Mouse (Mus musculus) bone marrow macrophage, adult 2 months (primary cell): ENCODE data around the gene Tpd52l2. TPM values are rescaled to one million over a fixed set of nuclear protein-coding genes. Genes with fewer than 3 reads are reported as not detected.

Experiments used
- H3K27ac ChIP-seq: 2 replicates; pipeline ENCODE4 v1.5.1; 2012; ENCODE audit warnings: low read depth, low read length; ENCODE audit not compliant: insufficient read depth
- H3K4me1 ChIP-seq: 2 replicates; pipeline ENCODE4 v1.6.1; 2012; ENCODE audit warnings: low read length; ENCODE audit not compliant: control insufficient read depth, insufficient read depth
- H3K4me3 ChIP-seq: 2 replicates; pipeline ENCODE4 v1.5.1; 2012; ENCODE audit warnings: mild to moderate bottlenecking, low read length, moderate library complexity; ENCODE audit not compliant: insufficient read depth
- CTCF ChIP-seq: IDR thresholded peaks from 2 replicates; pipeline ENCODE4 v1.5.1; 2012; ENCODE audit warnings: low read depth, mild to moderate bottlenecking, low read length, moderate library complexity
- POLR2A ChIP-seq: IDR thresholded peaks from 2 replicates; pipeline ENCODE4 v1.6.1; 2012; ENCODE audit warnings: mild to moderate bottlenecking, low read depth, low read length, borderline replicate concordance
- polyA plus RNA-seq: library from polyadenylated mRNA; stranded (reverse); fragments of >200 nt; gene quantifications from 2 replicates; pipeline ENCODE4 v1.2.4, GENCODE M21; 2012; ENCODE audit not compliant: missing spikeins, insufficient read depth, insufficient read length

Gene Tpd52l2
- polyA plus RNA-seq, 1 experiment, result 61.9 TPM

GRCm38 (mm10) chr2:181498644-181499043 lies 1.7 kb downstream of the Tpd52l2 start:
- H3K4me3 ChIP-seq, result no peak overlapping the region
- H3K27ac ChIP-seq, result no peak overlapping the region
- no peak for TF ChIP-seq POLR2A
- TF ChIP-seq CTCF, result no peak
- peaks cover 10% of the 10 kb centered on the region for H3K4me1 ChIP-seq

- no peak for TF ChIP-seq CTCF
- TF ChIP-seq POLR2A, result no peak
These were observed 12.2 kb downstream of the Tpd52l2 start for GRCm38 (mm10) chr2:181509191-181509590.

GRCm38 (mm10) chr2:181511231-181511630 lies 14.3 kb downstream of the Tpd52l2 start:
- no peak overlapping the region for H3K27ac ChIP-seq
- no peak overlapping the region for H3K4me3 ChIP-seq
- peaks cover 2% of the 10 kb centered on the region; the same call in 1 of the 2 replicates for H3K4me1 ChIP-seq
- TF ChIP-seq CTCF (no peak), POLR2A (no peak)

More at GRCm38 (mm10) chr2:181509191-181509590, 12.2 kb downstream of the Tpd52l2 start:
- Histone ChIP-seq H3K4me3 (no peak overlapping the region), H3K4me1 (peaks cover 4% of the 10 kb centered on the region; the same call in 1 of the 2 replicates), H3K27ac (no peak overlapping the region)

- H3K27ac ChIP-seq, result peak overlapping the region; percentile 89; the same call in 1 of the 2 replicates
- no peak for TF ChIP-seq POLR2A
- TF ChIP-seq CTCF, result no peak
- peaks cover 18% of the 10 kb centered on the region for H3K4me1 ChIP-seq
- H3K4me3 ChIP-seq, result peak overlapping the region; percentile 98
These were observed 22.3 kb downstream of the Tpd52l2 start for GRCm38 (mm10) chr2:181519201-181519600.

GRCm38 (mm10) chr2:181520118-181520935 lies 23.4 kb downstream of the Tpd52l2 start, which contains the start of gene Dnajc5:
Dnajc5 (plus strand) TSS chr2:181520485.
- Histone ChIP-seq H3K27ac (peak within 1 kb of the TSS; percentile 89), H3K4me1 (peaks cover 21% of the 10 kb centered on the region), H3K4me3 (peak within 1 kb of the TSS; percentile 98)
- TF ChIP-seq POLR2A (no peak), CTCF (no peak)

GRCm38 (mm10) chr2:181520936-181521227 lies 23.9 kb downstream of the Tpd52l2 start:
- H3K4me1 ChIP-seq, result peaks cover 24% of the 10 kb centered on the region
- peak overlapping the region; percentile 89 for H3K27ac ChIP-seq
- peak overlapping the region; percentile 98 for H3K4me3 ChIP-seq
- TF ChIP-seq POLR2A (no peak), CTCF (no peak)

- H3K4me3 ChIP-seq, result peak overlapping the region; percentile 98
- peaks cover 24% of the 10 kb centered on the region for H3K4me1 ChIP-seq
- no peak; the same call in 1 of the 2 replicates for TF ChIP-seq CTCF
- TF ChIP-seq POLR2A, result no peak
- no peak overlapping the region for H3K27ac ChIP-seq
These were observed 24.5 kb downstream of the Tpd52l2 start for GRCm38 (mm10) chr2:181521491-181521890.

GRCm38 (mm10) chr2:181522811-181523210 lies 25.9 kb downstream of the Tpd52l2 start:
- TF ChIP-seq POLR2A (no peak), CTCF (no peak)
- Histone ChIP-seq H3K4me3 (no peak overlapping the region), H3K27ac (no peak overlapping the region), H3K4me1 (peaks cover 26% of the 10 kb centered on the region)

- Histone ChIP-seq H3K4me1 (peaks cover 21% of the 10 kb centered on the region), H3K27ac (no peak overlapping the region), H3K4me3 (no peak overlapping the region)
- TF ChIP-seq POLR2A (no peak), CTCF (no peak)
These were observed 28.6 kb downstream of the Tpd52l2 start for GRCm38 (mm10) chr2:181525526-181525925.

GRCm38 (mm10) chr2:181529076-181529475 lies 32.1 kb downstream of the Tpd52l2 start:
- no peak overlapping the region for H3K4me3 ChIP-seq
- TF ChIP-seq POLR2A, result no peak
- no peak for TF ChIP-seq CTCF
- peaks cover 18% of the 10 kb centered on the region for H3K4me1 ChIP-seq
- H3K27ac ChIP-seq, result no peak overlapping the region
